Mouse (Mus musculus) ES-CJ7 (cell line): ENCODE measurements at regions not wholly inside any gene's neighbourhood (a gene's known extent, or its start where the extent isn't known, plus 50 kb on each side); places are given as distances from the start of the nearest gene placed in this dataset.

ENCODE experiments used
- DNase-seq: peaks from one replicate; pipeline ENCODE4 v3.0.0; 2011; ENCODE audit warnings: low read depth, low spot score

DNA sequence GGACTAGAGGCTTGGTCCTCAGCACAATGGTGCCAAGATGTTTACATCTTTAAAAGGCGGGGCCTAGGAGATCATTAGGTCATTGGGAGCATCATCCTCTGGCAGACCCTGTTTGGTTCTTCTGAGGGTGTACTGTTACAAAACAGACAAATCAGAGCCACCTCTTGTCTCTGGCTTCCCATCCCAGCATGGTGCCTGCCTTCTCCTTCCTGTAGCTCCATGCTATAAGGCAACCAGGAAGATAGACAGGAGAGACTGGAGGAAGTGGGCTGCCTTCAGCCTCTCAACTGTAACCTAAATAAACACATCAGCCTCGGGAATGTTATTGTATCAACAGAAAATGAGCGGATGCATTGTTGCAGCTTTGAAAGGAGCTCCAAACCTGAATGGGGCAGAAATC lies 529.8 kb upstream of the Gm765 start:
- peak; percentile 7 for DNase-seq

GRCm38 (mm10) chr6:98869772-98870171 lies 527.2 kb upstream of the Gm765 start:
- no peak for DNase-seq

DNA sequence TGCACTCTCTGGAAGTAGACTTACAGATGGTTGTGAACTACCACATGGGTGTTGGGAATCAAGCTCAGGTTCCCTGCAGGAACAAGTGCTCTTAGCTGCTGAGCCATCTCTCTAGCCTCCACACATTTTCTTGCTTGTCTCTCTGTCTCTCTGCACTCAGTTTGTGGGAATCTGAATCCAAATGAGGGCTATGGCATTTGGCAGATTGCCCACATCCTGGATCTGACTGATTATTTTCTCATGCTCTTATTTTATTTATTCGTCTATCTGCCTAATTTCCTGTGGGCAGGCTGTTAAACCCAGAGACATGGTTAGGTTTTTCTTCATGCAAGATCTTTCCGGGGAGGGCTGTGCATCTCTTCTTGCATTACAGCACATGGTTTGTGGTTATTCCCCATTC lies 521.8 kb upstream of the Gm765 start:
- no peak for DNase-seq

- no peak for DNase-seq
These were observed 513.4 kb upstream of the Gm765 start for GRCm38 (mm10) chr6:98855958-98856357.

- no peak for DNase-seq
These were observed 508.4 kb upstream of the Gm765 start for GRCm38 (mm10) chr6:98850906-98851305.

DNA sequence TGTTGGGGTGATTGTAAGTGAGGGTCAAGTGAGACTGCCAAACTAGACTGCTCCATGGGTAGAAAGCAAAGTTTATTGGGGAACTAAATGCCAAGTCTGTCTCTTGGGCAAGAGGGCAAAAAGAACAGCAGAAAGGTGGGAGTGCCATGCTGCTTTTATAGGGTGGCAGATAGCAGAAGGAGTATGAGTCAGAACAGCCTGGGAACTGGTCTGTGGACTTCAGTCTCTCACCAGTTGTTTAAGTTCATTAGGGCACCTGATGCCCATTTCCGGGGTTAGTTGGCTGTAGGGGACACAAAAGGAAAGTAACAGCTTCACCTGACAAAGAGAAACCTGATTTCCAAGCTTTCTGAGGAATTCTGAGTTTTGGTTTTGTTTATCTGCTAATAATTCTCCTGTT lies 506.3 kb upstream of the Gm765 start:
- DNase-seq = no peak

GRCm38 (mm10) chr6:98846001-98846695 lies 503.6 kb upstream of the Gm765 start:
- no peak for DNase-seq

DNA sequence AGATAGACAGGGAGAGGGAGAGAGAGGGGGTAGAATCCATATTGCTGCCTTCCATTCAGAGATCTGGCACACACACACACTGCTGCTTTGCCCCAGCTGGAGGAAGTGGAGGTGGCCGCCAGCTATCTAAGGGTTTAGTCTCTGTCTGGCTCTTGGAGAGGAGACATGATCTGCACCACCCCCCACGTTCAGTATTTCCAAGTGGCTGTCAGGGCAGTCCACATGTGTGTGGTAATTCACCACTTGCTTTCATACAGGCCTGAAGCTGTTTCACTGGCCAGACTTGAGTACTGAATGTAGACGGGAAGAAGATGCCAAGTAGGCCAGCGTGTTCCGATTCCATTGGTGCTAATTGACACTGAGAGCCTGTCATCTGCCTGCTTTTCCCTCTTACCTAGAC lies 501.0 kb upstream of the Gm765 start:
- no peak for DNase-seq

- DNase-seq = peak; percentile 13
These were observed 500.4 kb upstream of the Gm765 start for GRCm38 (mm10) chr6:98842924-98843323.

- DNase-seq = no peak
These were observed 491.4 kb upstream of the Gm765 start for GRCm38 (mm10) chr6:98833922-98834321.

DNA sequence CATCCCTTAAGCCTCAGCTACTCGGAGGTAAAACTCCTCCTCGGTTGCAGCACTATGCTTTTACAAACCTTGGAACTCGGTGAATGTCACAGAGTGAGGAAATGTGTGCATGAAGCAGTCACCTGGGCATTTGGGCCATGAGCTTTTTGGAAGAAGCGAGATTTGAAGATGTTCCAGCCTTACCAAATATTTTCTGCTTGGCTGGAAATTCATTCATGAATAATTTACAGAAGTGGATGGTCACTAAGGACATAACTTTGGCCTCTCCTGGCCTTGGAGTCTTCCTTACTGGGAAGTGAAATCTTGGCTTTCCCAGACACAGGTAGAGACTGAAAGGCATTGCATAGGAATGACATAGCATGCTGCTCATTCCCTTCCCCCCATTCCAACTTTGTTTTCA lies 487.6 kb upstream of the Gm765 start:
- DNase-seq = no peak

- no peak for DNase-seq
These were observed 465.5 kb upstream of the Gm765 start for GRCm38 (mm10) chr6:98808046-98808445.

GRCm38 (mm10) chr6:98803384-98803949 lies 460.9 kb upstream of the Gm765 start:
- DNase-seq = no peak

GRCm38 (mm10) chr6:98801061-98801460 lies 458.5 kb upstream of the Gm765 start:
- peak; percentile 25 for DNase-seq

DNA sequence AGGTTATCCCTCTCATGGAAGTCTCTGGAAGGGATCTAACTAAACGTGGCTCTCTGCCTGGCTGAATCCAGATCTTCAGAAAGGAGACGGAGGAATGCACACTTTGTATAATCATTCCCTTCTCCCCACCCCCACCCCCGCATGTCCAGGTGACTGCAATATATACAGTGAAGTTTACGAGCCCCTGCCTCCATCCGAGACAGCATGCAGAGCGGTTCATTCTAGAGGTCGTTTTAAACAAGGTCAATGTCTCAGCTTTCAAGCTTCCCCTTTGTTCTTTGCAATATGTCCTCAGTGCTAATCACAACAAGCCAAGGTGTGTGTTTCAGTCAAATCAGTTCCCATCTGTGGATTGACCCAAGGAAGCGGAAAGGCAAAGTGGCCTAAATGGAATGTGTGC lies 457.5 kb upstream of the Gm765 start:
- DNase-seq = peak; percentile 40

DNA sequence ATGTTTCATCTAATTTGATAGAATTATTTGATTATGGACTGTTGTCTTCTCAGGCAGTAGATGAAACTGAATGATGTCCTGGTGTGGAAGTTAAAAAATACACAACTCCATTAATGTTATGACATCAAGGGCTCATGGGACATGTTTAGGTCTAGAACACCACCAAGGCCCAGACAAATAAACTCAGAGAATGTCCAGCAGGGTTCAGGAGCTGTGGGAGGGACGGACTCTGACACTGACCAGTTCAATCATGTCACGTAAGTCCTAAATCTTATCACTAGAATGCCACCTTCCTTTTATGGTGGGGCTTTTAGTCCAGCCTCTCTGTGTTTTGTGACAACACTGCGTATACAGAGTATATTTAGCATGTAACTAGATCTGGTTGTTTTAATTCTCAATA lies 455.2 kb upstream of the Gm765 start:
- DNase-seq = no peak

- DNase-seq = no peak
These were observed 454.8 kb upstream of the Gm765 start for GRCm38 (mm10) chr6:98797373-98797772.

DNA sequence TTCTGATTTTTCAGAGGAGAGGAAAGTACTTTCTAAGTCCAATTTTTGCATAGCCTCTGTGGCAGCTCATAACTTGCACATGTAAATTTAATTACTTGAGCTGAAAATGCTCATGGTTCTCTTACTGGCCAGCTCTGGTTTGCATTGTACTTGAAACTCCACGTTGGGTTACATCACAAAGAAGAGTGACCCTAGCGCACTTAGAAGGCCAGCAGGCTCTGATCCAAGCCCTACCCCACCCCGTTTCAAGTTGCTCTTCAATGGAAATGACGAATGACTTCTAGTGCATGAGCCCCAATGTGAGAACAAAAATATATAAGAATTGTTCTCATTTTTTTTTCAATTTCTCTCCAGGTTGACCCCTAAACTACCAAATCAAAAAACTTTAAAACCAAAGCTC lies 454.1 kb upstream of the Gm765 start:
- DNase-seq = no peak

DNA sequence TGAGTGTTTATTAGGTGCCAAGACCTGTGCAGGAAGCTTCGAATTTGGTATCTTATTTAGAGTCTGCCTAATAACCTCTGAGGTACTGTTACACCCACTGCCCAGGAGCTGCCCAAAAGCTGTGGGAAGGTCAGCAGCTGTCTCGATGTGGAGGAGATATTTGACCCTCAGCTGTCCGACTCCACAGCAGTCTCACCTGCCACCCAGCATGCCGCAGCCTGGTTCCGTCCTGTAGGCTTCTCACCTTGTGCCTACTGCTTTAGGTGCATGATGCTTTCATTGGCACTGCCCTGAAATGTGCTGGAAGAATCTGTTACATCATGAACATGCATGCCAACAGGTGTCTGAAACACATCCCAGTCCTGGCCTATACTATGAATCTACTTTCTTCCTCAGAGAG lies 444.9 kb upstream of the Gm765 start:
- no peak for DNase-seq

DNA sequence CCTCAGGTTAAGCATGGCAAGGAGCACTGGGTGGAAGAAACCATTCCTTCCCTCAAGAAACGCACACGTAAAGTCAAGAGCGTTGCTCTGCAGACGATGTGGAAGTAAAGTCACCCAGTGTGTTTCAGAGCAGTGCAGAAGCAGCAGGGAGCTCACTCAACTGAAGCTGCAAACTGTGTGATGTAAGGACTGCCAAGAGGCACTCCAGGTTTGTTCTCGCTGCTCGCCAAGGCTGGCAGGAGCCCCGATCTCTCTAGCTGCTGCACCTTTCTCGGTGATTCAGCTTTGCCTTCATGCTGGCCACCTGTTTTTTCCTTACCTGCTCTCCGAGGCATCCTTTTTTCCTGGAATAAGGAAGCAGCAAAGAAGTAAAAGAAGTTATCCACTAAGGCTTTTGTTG lies 439.5 kb upstream of the Gm765 start:
- no peak for DNase-seq

DNA sequence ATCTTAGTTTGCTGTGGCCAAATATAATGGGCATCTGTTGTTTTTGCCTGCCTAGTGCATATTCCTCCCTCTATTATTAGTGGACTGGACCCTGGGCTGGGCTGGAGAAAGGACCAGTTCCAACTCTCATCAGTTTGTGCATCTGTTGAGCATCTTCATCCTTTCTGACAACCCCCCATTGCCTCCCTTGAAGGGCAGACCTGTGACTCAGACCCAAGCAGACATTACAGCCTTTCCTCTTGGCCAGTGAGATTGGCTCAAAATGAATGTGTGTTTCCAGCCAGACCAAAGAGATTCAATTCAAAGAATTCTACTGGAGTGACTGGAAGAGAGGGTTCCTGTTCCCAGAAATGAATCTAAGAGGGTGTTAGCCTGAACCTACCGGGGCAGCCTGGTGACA lies 433.2 kb upstream of the Gm765 start:
- no peak for DNase-seq

- no peak for DNase-seq
These were observed 427.4 kb upstream of the Gm765 start for GRCm38 (mm10) chr6:98769999-98770398.

DNA sequence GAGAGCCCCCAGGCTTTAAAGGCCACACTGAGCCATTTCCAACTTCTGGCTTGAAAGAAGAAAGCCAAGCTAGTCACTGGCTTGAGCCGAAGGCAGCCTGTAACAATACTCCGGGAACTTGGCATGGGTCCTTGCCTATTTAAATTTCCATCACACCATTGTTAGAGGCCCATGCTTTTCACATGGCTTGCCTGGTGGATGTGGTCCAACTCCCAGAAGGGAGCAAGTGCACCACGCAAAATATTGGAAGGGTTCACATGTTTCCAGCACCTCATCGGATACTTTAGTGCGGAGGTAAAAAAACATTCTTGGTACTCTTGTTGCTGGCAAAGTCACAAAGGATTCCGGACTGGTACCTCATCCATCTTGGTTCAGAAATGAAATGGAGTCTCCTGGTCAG lies 426.8 kb upstream of the Gm765 start:
- no peak for DNase-seq

- no peak for DNase-seq
These were observed 425.3 kb upstream of the Gm765 start for GRCm38 (mm10) chr6:98767858-98768336.
